Mouse (Mus musculus) heart, adult 2 months (tissue): ENCODE measurements around the gene Gnptab.

Source experiments
- EP300 ChIP-seq: fragments of 200-500 bp; IDR thresholded peaks from 2 replicates; pipeline ENCODE4 v1.6.1; 2011; ENCODE audit warnings: low read depth, low read length, control low read depth; ENCODE audit not compliant: insufficient read depth
- POLR2A ChIP-seq: fragments of 200-500 bp; IDR thresholded peaks from 2 replicates; pipeline ENCODE4 v1.6.1; 2011; ENCODE audit warnings: mild to moderate bottlenecking, low read depth, low read length, control low read depth; ENCODE audit not compliant: insufficient read depth

- TF ChIP-seq POLR2A (no peak), EP300 (no peak)
Measured at GRCm38 (mm10) chr10:88403021-88403420, 24.1 kb downstream of the Gnptab start.
